Mouse (Mus musculus) neural tube, embryonic 11.5 days (tissue): Measurements from ENCODE around the gene C330007P06Rik. TPM values are rescaled to one million over a fixed set of nuclear protein-coding genes. Genes with fewer than 3 reads are reported as not detected.

Experiments used
- ATAC-seq: fragments of 200-750 bp; cut with Nextera tagmentation; 2 replicates; pipeline ENCODE4 v1.8.0; 2017; ENCODE audit warnings: moderate number of reproducible peaks, mild to moderate bottlenecking, moderate TSS enrichment, moderate library complexity; ENCODE audit not compliant: insufficient read depth, low FRiP score, low TSS enrichment
- DNase-seq: peaks from one replicate; pipeline ENCODE4 v3.0.0-alpha.2; 2015; ENCODE audit warnings: low spot score
- H3K27ac ChIP-seq: fragments of 300-500 bp; sonication (generic); 2 replicates; pipeline ENCODE4 v1.5.1; 2014; ENCODE audit warnings: low read depth, mild to moderate bottlenecking, low read length
- H3K27me3 ChIP-seq: fragments of 300-500 bp; sonication (generic); 2 replicates; pipeline ENCODE4 v1.6.1; 2014; ENCODE audit warnings: mild to moderate bottlenecking, low read length, mixed read lengths; ENCODE audit not compliant: control insufficient read depth, insufficient read depth
- H3K36me3 ChIP-seq: fragments of 300-500 bp; sonication (generic); 2 replicates; pipeline ENCODE4 v1.6.1; 2014; ENCODE audit warnings: mild to moderate bottlenecking, low read length, moderate library complexity, mixed read lengths; ENCODE audit not compliant: control insufficient read depth, insufficient read depth
- H3K4me1 ChIP-seq: fragments of 300-500 bp; sonication (generic); 2 replicates; pipeline ENCODE4 v1.6.1; 2014; ENCODE audit warnings: low read length, mixed read lengths; ENCODE audit not compliant: control insufficient read depth, insufficient read depth
- H3K4me2 ChIP-seq: fragments of 300-500 bp; sonication (generic); 2 replicates; pipeline ENCODE4 v1.6.1; 2014; ENCODE audit warnings: low read depth, mild to moderate bottlenecking, moderate library complexity
- H3K4me3 ChIP-seq: fragments of 300-500 bp; sonication (generic); 2 replicates; pipeline ENCODE4 v1.5.1; 2014; ENCODE audit warnings: low read depth, low read length
- H3K9ac ChIP-seq: fragments of 300-500 bp; sonication (generic); 2 replicates; pipeline ENCODE4 v1.6.1; 2014; ENCODE audit warnings: mild to moderate bottlenecking, low read length
- H3K9me3 ChIP-seq: fragments of 300-500 bp; sonication (generic); 2 replicates; pipeline ENCODE4 v1.6.1; 2016; ENCODE audit warnings: low read length; ENCODE audit not compliant: control insufficient read depth
- WGBS: fragments of 180-500 bp; shearing (Covaris S2); extraction: QIAGEN DNeasy Blood & Tissue Kit; methylation state at CpG from one replicate; pipeline ENCODE4 v1.1.7; 2014; 5-methylcytosine and 5-hydroxymethylcytosine counted together
- polyA plus RNA-seq: library from polyadenylated mRNA; unstranded; fragments of >200 nt; fragmentation: Nextera tagmentation; extraction: Ambion mirVana; gene quantifications from 2 replicates; pipeline ENCODE4 v1.2.1, GENCODE M21; 2014

Gene C330007P06Rik
- polyA plus RNA-seq, 1 experiment from 2014 or later, result 37.4 TPM

DNA sequence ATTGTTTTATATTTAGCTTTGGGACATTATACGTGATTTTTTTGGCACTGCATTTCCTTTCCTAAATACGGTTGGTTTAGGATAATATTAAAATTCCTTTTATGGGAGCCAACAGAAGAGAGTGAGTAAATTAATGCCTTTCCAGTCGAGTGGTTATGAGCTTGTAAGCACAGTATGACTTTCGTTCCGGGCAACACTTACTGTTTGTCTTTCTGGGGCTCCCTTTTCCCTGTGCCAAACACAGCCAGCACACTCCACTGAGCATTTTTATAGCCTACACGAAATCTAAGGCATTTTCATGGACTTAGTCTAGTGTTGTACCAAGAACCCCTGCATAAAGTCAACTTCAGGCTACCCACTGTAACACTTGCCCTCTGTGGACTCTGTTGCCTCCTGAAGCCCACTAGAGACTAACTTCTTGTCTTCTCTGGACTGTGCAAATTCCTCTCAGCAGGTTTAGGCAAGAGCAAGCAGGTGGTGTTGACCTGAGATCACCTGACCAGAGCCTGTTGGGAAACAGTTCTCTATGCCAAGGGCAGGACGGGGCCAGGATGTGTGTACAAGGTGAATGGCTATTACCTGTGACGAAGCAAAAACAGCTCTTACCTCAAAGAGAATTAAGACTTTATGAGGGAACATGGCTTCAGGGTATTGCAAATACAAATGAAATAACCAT, 59.6 kb downstream of the C330007P06Rik start:
- DNase-seq (no peak), ATAC-seq (no peak)
- Histone ChIP-seq H3K27me3 (no peaks in the 10 kb centered on the region), H3K36me3 (no peaks in the 10 kb centered on the region), H3K27ac (no peak overlapping the region), H3K4me3 (no peak overlapping the region), H3K4me2 (no peak overlapping the region), H3K9ac (no peak overlapping the region), H3K4me1 (no peaks in the 10 kb centered on the region), H3K9me3 (no peaks in the 10 kb centered on the region)
- WGBS, result 76% methylated on average over 8 of the region's 8 CpGs

DNA sequence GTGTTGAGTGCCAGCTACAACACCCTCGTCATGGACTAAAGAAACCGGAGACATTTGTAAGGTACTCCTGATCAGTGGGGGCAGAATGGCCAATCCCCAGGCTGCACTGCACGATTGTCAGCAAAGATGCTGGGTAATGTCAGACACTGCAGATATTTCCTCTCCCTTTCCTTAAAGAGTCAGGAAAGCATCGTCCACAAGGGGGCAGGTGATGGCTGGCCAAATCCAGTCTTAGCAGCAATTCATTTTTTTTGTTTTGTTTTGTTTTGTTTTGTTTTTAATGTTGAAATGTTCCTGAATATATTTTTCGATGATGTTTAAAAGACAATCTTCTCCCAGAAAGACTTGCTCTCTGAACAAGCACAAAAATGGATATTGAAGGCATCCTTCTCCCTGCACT, 62.5 kb downstream of the C330007P06Rik start:
- no peak for DNase-seq
- no peaks in the 10 kb centered on the region for H3K9me3 ChIP-seq
- H3K4me2 ChIP-seq, result no peak overlapping the region
- 55% methylated on average over 5 of the region's 5 CpGs for WGBS
- H3K9ac ChIP-seq, result no peak overlapping the region
- no peaks in the 10 kb centered on the region for H3K27me3 ChIP-seq
- no peak overlapping the region for H3K4me3 ChIP-seq
- H3K27ac ChIP-seq, result no peak overlapping the region
- H3K4me1 ChIP-seq, result no peaks in the 10 kb centered on the region
- no peak for ATAC-seq
- no peaks in the 10 kb centered on the region for H3K36me3 ChIP-seq

DNA sequence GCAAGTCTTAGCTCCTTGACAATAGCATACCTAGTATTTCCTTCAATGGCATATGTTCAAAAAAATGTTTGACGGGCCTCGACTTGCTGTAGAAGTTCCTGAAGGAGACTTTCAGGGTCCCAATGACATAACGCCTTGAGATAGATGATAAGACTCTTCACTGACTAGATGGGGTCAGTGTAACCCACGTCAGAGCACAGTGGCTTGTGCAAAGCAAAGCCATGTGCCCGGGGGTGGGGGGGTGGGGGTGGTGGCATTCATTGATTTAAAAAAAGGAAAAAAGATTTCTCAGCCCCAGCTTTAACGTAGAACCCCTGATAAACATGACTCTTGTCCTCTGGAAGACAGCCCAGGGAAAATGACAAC, 65.6 kb downstream of the C330007P06Rik start:
- Histone ChIP-seq H3K9ac (no peak overlapping the region), H3K36me3 (no peaks in the 10 kb centered on the region), H3K4me2 (peak overlapping the region; percentile 14; the same call in 1 of the 2 replicates), H3K27ac (no peak overlapping the region), H3K27me3 (no peaks in the 10 kb centered on the region), H3K4me3 (peak overlapping the region; percentile 21; the same call in 1 of the 2 replicates), H3K4me1 (no peaks in the 10 kb centered on the region), H3K9me3 (no peaks in the 10 kb centered on the region)
- 76% methylated on average over 6 of the region's 6 CpGs for WGBS
- ATAC-seq (peak; percentile 29; the same call in 1 of the 2 replicates), DNase-seq (no peak)

DNA sequence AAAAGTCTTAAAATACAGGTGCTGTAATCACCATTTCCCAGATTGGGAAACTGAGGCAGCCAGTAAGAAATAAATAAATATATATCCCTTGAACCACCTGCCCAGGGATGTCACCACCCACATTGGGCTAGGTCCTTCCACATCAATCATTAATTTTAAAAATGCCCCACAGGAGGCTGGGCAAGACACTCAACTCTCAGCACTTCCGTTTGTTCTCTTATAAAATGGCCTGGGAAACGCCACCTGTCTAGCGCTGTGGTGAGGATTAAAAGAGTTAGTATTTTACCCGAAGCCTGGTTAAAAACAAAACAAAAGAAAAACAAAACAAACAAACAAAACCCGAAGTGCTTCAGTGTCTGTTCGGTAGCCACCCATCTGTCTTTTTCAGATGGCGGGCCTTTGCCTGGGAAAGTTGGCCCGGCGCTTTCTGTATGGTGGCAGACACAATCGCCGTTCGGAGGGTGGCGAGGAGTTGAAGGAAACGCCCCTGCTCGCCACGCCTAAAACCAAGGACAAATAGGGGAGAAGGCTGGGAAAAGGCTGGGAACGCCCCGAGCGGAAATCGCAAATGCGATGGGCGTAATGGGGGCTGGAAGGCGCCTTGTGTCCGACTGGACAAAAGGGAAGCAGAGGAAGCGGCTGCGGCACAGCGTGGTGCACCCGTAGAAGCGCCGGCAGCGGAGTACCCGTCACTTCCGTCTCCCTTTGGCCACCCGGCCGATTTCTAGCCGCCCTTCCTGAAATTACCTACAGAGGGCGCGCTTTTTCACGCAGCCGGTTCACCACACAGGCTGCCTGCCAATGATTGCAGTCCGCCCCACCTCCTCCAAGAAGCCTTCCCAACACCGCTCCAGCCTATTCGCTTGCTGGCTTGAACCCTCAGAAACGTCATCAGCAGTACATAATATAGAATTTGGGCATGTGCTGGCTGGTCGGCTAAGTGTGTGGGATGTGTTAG, 66.3 kb downstream of the C330007P06Rik start:
- 15% methylated on average over 45 of the region's 45 CpGs for WGBS
- Histone ChIP-seq H3K4me1 (no peaks in the 10 kb centered on the region), H3K9ac (0 out of 2 replicates have a peak overlapping the region, but pooled peaks have one; percentile 41), H3K27me3 (no peaks in the 10 kb centered on the region), H3K4me2 (peak overlapping the region; percentile 43), H3K4me3 (peak overlapping the region; percentile 21; the same call in 1 of the 2 replicates), H3K9me3 (no peaks in the 10 kb centered on the region), H3K36me3 (no peaks in the 10 kb centered on the region), H3K27ac (peak overlapping the region; percentile 67)
- ATAC-seq (peak; percentile 87), DNase-seq (peak; percentile 88)

DNA sequence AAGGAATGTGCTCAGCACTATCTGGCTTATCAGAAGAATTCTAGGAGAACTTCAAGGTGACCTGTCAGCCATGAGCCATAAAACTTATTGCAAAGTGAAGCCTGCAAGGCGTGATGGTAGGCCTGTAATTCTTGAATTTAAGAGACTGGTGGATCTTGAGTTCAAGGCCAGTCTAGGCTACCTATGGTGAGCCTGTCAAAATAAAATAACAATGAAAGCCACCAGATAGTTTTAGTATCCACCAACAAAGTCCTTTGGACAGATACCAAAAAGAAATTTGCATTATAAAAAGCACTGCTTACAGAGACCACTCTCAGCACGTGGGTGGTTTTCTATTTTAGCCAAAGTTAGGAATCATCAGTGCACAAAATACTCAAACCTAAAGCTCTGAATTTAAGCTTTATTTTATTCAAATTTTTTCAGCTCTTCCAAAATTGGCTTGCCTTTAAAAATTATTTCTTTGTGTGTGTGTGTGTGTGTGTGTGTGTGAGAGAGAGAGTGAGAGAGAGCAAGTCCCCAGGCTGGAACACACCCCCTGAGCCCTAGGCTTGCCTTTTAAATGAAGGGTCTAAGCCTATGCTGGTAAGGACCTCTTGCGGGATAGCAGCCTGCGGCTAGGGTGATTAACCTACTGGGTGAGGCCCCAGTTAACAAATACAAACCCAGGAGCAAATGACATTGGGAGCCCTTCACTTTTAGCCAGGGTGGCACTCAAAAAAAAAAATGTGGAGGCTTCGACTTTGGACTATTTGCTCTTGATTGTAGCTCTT, 68.3 kb downstream of the C330007P06Rik start:
- H3K27ac ChIP-seq, result no peak overlapping the region
- H3K36me3 ChIP-seq, result no peaks in the 10 kb centered on the region
- H3K4me3 ChIP-seq, result no peak overlapping the region
- H3K4me2 ChIP-seq, result no peak overlapping the region
- ATAC-seq (no peak), DNase-seq (no peak)
- H3K27me3 ChIP-seq, result no peaks in the 10 kb centered on the region
- H3K4me1 ChIP-seq, result no peaks in the 10 kb centered on the region
- 58% methylated on average over 5 of the region's 5 CpGs for WGBS
- no peak overlapping the region for H3K9ac ChIP-seq
- H3K9me3 ChIP-seq, result no peaks in the 10 kb centered on the region

DNA sequence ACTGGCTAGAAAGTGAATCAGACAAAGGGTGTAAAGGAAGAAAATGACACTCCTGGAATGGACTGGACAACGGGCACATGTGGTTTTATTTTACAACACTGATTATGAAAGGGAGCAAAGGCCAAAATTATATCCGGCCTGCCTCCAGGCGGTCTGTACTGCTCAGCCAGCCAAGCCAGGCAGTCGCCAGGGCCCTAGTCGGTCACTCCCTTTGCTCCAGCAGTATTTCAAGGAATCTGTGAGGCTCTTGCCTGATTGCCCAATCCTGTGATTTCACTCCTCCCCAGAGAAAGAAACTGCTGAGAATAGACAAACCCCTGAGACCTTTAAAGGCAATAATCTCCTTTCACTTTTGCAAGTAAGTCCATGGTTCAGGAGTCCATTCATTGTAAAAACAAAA, 69.7 kb downstream of the C330007P06Rik start:
- WGBS, result 80% methylated on average over 5 of the region's 5 CpGs
- H3K4me2 ChIP-seq, result no peak overlapping the region
- ATAC-seq (no peak), DNase-seq (no peak)
- H3K9me3 ChIP-seq, result no peaks in the 10 kb centered on the region
- H3K4me3 ChIP-seq, result no peak overlapping the region
- no peak overlapping the region for H3K9ac ChIP-seq
- H3K27me3 ChIP-seq, result no peaks in the 10 kb centered on the region
- H3K27ac ChIP-seq, result no peak overlapping the region
- H3K4me1 ChIP-seq, result no peaks in the 10 kb centered on the region
- no peaks in the 10 kb centered on the region for H3K36me3 ChIP-seq

DNA sequence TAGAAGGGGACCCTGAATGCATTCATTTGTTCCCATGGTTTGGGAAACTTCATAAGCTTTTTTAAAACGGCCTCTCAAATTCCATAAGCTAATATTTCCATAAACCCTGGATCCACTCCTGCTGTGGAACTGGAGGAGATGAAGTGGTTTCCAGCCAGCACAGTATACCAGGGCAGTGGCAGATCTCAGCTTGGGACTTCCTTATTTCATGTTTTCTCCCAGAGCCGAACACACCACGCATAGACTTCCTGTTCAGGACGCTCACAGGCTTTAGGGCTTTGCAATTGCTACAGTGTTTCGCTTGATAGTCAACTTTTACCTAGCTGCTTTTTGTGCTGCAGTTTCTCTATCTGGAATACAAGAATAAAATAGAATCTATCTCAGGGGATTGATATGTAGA, 70.7 kb downstream of the C330007P06Rik start:
- Histone ChIP-seq H3K9me3 (no peaks in the 10 kb centered on the region), H3K36me3 (no peaks in the 10 kb centered on the region), H3K27me3 (no peaks in the 10 kb centered on the region), H3K27ac (no peak overlapping the region), H3K4me3 (no peak overlapping the region), H3K4me2 (no peak overlapping the region), H3K9ac (no peak overlapping the region), H3K4me1 (no peaks in the 10 kb centered on the region)
- DNase-seq (no peak), ATAC-seq (no peak)
- 87% methylated on average over 5 of the region's 5 CpGs for WGBS

DNA sequence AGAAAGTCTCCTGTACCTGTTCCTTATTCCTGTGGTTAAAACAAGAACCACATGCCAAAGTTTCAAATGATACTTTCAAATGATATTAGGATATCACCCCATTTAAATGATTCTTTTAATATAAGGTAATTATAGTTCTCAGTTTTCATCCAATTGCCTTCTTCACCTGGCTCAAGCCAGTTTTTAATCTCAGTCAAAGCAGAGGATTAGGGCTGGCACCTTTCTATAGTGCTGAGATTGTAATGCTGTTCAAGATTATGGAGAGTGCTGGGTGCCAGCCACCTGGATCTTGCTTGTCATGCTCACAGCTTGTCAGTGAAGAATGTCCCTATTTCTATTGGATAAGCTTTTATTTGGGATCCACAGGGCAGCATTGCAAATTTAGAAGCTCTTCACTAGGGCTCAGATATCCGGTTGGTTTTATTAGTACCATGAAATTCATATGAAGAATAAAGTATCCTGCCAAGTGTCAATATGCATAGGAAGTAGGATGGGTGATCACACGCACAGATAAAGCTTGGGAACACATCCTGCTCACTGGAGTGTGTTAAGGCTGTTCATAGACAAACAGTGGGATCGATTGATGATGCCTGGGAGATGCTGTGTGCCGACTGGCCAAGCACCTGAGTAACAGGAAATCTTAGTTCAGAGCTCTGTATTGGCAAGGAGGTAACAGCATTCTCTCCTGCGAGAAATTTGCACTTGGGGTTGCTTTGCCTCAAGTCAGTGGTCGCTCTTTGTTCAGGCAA, 74.6 kb downstream of the C330007P06Rik start:
- Histone ChIP-seq H3K4me1 (no peaks in the 10 kb centered on the region), H3K9me3 (no peaks in the 10 kb centered on the region), H3K27me3 (no peaks in the 10 kb centered on the region), H3K4me2 (no peak overlapping the region), H3K9ac (no peak overlapping the region), H3K4me3 (no peak overlapping the region), H3K27ac (no peak overlapping the region), H3K36me3 (no peaks in the 10 kb centered on the region)
- ATAC-seq, result no peak
- DNase-seq, result no peak
- 55% methylated on average over 6 of the region's 6 CpGs for WGBS
